18 mouse cellular contexts compared by ENCODE assay signal in genomic region chr7:143958030-143958565, GRCm38 (mm10). TPM values are rescaled to one million over a fixed set of nuclear protein-coding genes. Genes with fewer than 3 reads are reported as not detected.
A peak's percentile ranks its signal among the peaks of the same experiment; 100 is the strongest.
DNase-seq lines count a peak whose midpoint lies in the region; ATAC-seq and TF ChIP-seq lines count a peak whose summit lies in the region.
"Had no signal": no experiment of that assay in that cellular context is flagged by ENCODE, and none has a peak within 500 bp of the region (broad histone marks: within the 10 kb centered on the region; RNA-seq: fewer than 3 reads in every experiment).

No protein-coding gene starts in this region.

- H3K27me3 ChIP-seq in kidney, embryonic 15.5 days = no peaks in the 10 kb centered on the region
- no peaks in the 10 kb centered on the region for H3K27me3 ChIP-seq in stomach, postnatal 0 days (ENCODE audit: control insufficient read depth, insufficient read depth, low read length)
- no peaks in the 10 kb centered on the region for H3K27me3 ChIP-seq in hindbrain, embryonic 12.5 days
- H3K27me3 ChIP-seq: hindbrain, embryonic 15.5 days; limb, embryonic 13.5 days; liver, embryonic 15.5 days; neural tube, embryonic 15.5 days had no signal

- peaks cover 9% of the 10 kb centered on the region; the same call in 1 of the 2 replicates for H3K4me1 ChIP-seq in kidney, embryonic 15.5 days
- no peaks in the 10 kb centered on the region for H3K4me1 ChIP-seq in stomach, postnatal 0 days (replicated peaks; ENCODE audit: control insufficient read depth, insufficient read depth)
- 0 out of 2 replicates have a peak, but pooled peaks cover 3% of the 10 kb centered on the region for H3K4me1 ChIP-seq in hindbrain, embryonic 12.5 days
- H3K4me1 ChIP-seq: hindbrain, embryonic 15.5 days; liver, embryonic 15.5 days; neural tube, embryonic 15.5 days had no signal

- WGBS in kidney, embryonic 15.5 days = 64% methylated on average over 11 of the region's 11 CpGs
- 45% methylated on average over 11 of the region's 11 CpGs for WGBS in stomach, postnatal 0 days
- 60% methylated on average over 11 of the region's 11 CpGs for WGBS in hindbrain, embryonic 12.5 days

- no peaks in the 10 kb centered on the region for H3K9me3 ChIP-seq in kidney, embryonic 15.5 days (replicated peaks)
- H3K9me3 ChIP-seq in stomach, postnatal 0 days (ENCODE audit: control insufficient read depth, low read length) = no peaks in the 10 kb centered on the region
- no peaks in the 10 kb centered on the region for H3K9me3 ChIP-seq in hindbrain, embryonic 12.5 days (replicated peaks)
- H3K9me3 ChIP-seq: hindbrain, embryonic 15.5 days; limb, embryonic 13.5 days; liver, embryonic 15.5 days; neural tube, embryonic 15.5 days had no signal

- no peak overlapping the region for H3K4me2 ChIP-seq in kidney, embryonic 15.5 days
- no peak overlapping the region for H3K4me2 ChIP-seq in stomach, postnatal 0 days (replicated peaks; ENCODE audit: low read depth)
- H3K4me2 ChIP-seq in hindbrain, embryonic 12.5 days (replicated peaks) = no peak overlapping the region
- H3K4me2 ChIP-seq: hindbrain, embryonic 15.5 days; limb, embryonic 13.5 days; liver, embryonic 15.5 days; neural tube, embryonic 15.5 days had no signal

- H3K36me3 ChIP-seq in kidney, embryonic 15.5 days = no peaks in the 10 kb centered on the region
- H3K36me3 ChIP-seq in stomach, postnatal 0 days (ENCODE audit: control insufficient read depth, insufficient read depth, low read length) = no peaks in the 10 kb centered on the region
- no peaks in the 10 kb centered on the region for H3K36me3 ChIP-seq in hindbrain, embryonic 12.5 days
- H3K36me3 ChIP-seq: hindbrain, embryonic 15.5 days; limb, embryonic 13.5 days; liver, embryonic 15.5 days; neural tube, embryonic 15.5 days had no signal

- DNase-seq in ovary, postnatal 14 days (ENCODE audit: low spot score) = peak; percentile 29
- no peak for DNase-seq in ovary, adult 18-20 months (ENCODE audit: low spot score)
- DNase-seq in kidney, postnatal 4 days = peak; percentile 6 to 26
- DNase-seq in stomach, postnatal 0 days (ENCODE audit: low spot score) = peak; percentile 60
- DNase-seq in layer of hippocampus, adult 18-20 months (ENCODE audit: low spot score in 2 of 2) = no peak
- DNase-seq: adrenal gland, postnatal 10 days; cerebellum, adult 9-11 months; heart, postnatal 10 days; layer of hippocampus, postnatal 36 days; spleen, adult 18-20 months had no signal

- no peak overlapping the region for H3K9ac ChIP-seq in kidney, embryonic 15.5 days
- no peak overlapping the region for H3K9ac ChIP-seq in stomach, postnatal 0 days (ENCODE audit: low read length)
- no peak overlapping the region for H3K9ac ChIP-seq in hindbrain, embryonic 12.5 days
- H3K9ac ChIP-seq: hindbrain, embryonic 15.5 days; limb, embryonic 13.5 days; liver, embryonic 15.5 days; neural tube, embryonic 15.5 days had no signal

- TF ChIP-seq EP300 in stomach, postnatal 0 days (optimal IDR thresholded peaks at IDR 0.05) = no peak

- 0 out of 2 replicates have a peak overlapping the region, but pooled peaks have one; percentile 77 for H3K27ac ChIP-seq in kidney, embryonic 15.5 days
- no peak overlapping the region for H3K27ac ChIP-seq in stomach, postnatal 0 days (replicated peaks)
- no peak overlapping the region for H3K27ac ChIP-seq in hindbrain, embryonic 12.5 days
- H3K27ac ChIP-seq: hindbrain, embryonic 15.5 days; limb, embryonic 13.5 days; liver, embryonic 15.5 days; neural tube, embryonic 15.5 days had no signal

- H3K4me3 ChIP-seq in kidney, embryonic 15.5 days (replicated peaks) = no peak overlapping the region
- no peak overlapping the region for H3K4me3 ChIP-seq in stomach, postnatal 0 days (ENCODE audit: low read depth, low read length)
- H3K4me3 ChIP-seq in hindbrain, embryonic 12.5 days = no peak overlapping the region
- H3K4me3 ChIP-seq: hindbrain, embryonic 15.5 days; limb, embryonic 13.5 days; liver, embryonic 15.5 days; neural tube, embryonic 15.5 days had no signal

- TF ChIP-seq CTCF in stomach, postnatal 0 days (IDR thresholded peaks at IDR 0.05; ENCODE audit: low read depth) = no peak

- ATAC-seq in kidney, embryonic 15.5 days (replicated peaks; ENCODE audit: low FRiP score) = no peak
- ATAC-seq in stomach, postnatal 0 days (ENCODE audit: low FRiP score, low TSS enrichment) = peak; percentile 71
- ATAC-seq in hindbrain, embryonic 12.5 days (ENCODE audit: low FRiP score) = no peak
- ATAC-seq: forebrain, embryonic 14.5 days had no signal

RNA-seq across cellular contexts. Expression of gene Shank2, which starts 43.6 kb away (rescaled TPM):
- polyA plus RNA-seq in kidney, embryonic 15.5 days (2015; fragmentation: Nextera tagmentation; extraction: Ambion mirVana) = 2.6 and 2.7 TPM in 2 replicates
- polyA plus RNA-seq in stomach, postnatal 0 days (2015; fragmentation: Nextera tagmentation; extraction: Ambion mirVana) = 0.68 and 0.69 TPM in 2 replicates
- polyA plus RNA-seq in hindbrain, embryonic 12.5 days (2016; fragmentation: Nextera tagmentation; extraction: Ambion mirVana) = 3.3 and 3.7 TPM in 2 replicates
- total RNA-seq in layer of hippocampus, adult 18-20 months (2021) = 100 to 1,000 TPM; 119 to 122 TPM
- total RNA-seq: MEL had no signal

Comparison
In these comparisons a context has a peak if more than half of its experiments do, and no peak if none do; other contexts are left out.
1. DNase-seq: peak in ovary, postnatal 14 days (single experiment), kidney, postnatal 4 days (2 of 2) and stomach, postnatal 0 days (single experiment); none in ovary, adult 18-20 months (single experiment) and layer of hippocampus, adult 18-20 months (0 of 2).